Mouse (Mus musculus): ENCODE measurements at regions not wholly inside any gene's neighbourhood (a gene's known extent, or its start where the extent isn't known, plus 50 kb on each side); places are given as distances from the start of the nearest gene placed in this dataset.
A peak's percentile ranks its signal among the peaks of the same experiment; 100 is the strongest.

GRCm38 (mm10) chr3:42286471-42286870 is 544.1 kb downstream of the D3Ertd751e start:
- no peak for DNase-seq (ENCODE audit: low spot score in 2 of 2)

GRCm38 (mm10) chr3:42312424-42312823 is 570.0 kb downstream of the D3Ertd751e start:
- no peak for DNase-seq (ENCODE audit: low spot score in 2 of 2)

GRCm38 (mm10) chr3:42327708-42328107 is 585.3 kb downstream of the D3Ertd751e start:
- no peak for DNase-seq (ENCODE audit: low spot score in 2 of 2)

- DNase-seq (ENCODE audit: low spot score in 2 of 2), result peak; percentile 6 to 7
Measured at GRCm38 (mm10) chr3:42342806-42343205, 600.4 kb downstream of the D3Ertd751e start.

GRCm38 (mm10) chr3:42376785-42377184 is 634.4 kb downstream of the D3Ertd751e start:
- no peak for DNase-seq (ENCODE audit: low spot score in 2 of 2)

GRCm38 (mm10) chr3:42382151-42382550 is 639.7 kb downstream of the D3Ertd751e start:
- no peak for DNase-seq (ENCODE audit: low spot score in 2 of 2)

GRCm38 (mm10) chr3:42402716-42403115 is 660.3 kb downstream of the D3Ertd751e start:
- DNase-seq (ENCODE audit: low spot score in 2 of 2), result peak in 1 of 2 experiments; percentile 45

GRCm38 (mm10) chr3:42408958-42409633 is 666.7 kb downstream of the D3Ertd751e start:
- peak; percentile 17 to 80 for DNase-seq (ENCODE audit: low spot score in 2 of 2)

- no peak for DNase-seq (ENCODE audit: low spot score in 2 of 2)
Measured at GRCm38 (mm10) chr3:42427363-42427762, 685.0 kb downstream of the D3Ertd751e start.

GRCm38 (mm10) chr3:42449575-42449974 is 707.2 kb downstream of the D3Ertd751e start:
- no peak for DNase-seq (ENCODE audit: low spot score in 2 of 2)

- DNase-seq (ENCODE audit: low spot score in 2 of 2), result no peak
Measured at GRCm38 (mm10) chr3:42464353-42464752, 721.9 kb downstream of the D3Ertd751e start.

- DNase-seq (ENCODE audit: low spot score in 2 of 2), result no peak
Measured at GRCm38 (mm10) chr3:42467125-42467524, 724.7 kb downstream of the D3Ertd751e start.

GRCm38 (mm10) chr3:42514922-42515593 is 772.6 kb downstream of the D3Ertd751e start:
- DNase-seq (ENCODE audit: low spot score in 2 of 2), result no peak

- DNase-seq (ENCODE audit: low spot score in 2 of 2), result no peak
Measured at GRCm38 (mm10) chr3:42516286-42516685, 773.9 kb downstream of the D3Ertd751e start.

GRCm38 (mm10) chr3:42531397-42531796 is 789.0 kb downstream of the D3Ertd751e start:
- DNase-seq (ENCODE audit: low spot score in 2 of 2), result no peak

GRCm38 (mm10) chr3:42566731-42567130 is 824.3 kb downstream of the D3Ertd751e start:
- DNase-seq (ENCODE audit: low spot score in 2 of 2), result no peak

- peak in 1 of 2 experiments; percentile 18 for DNase-seq (ENCODE audit: low spot score in 2 of 2)
Measured at GRCm38 (mm10) chr3:42570364-42571024, 828.1 kb downstream of the D3Ertd751e start.

- DNase-seq (ENCODE audit: low spot score in 2 of 2), result no peak
Measured at GRCm38 (mm10) chr3:42571877-42572459, 829.6 kb downstream of the D3Ertd751e start.

- DNase-seq (ENCODE audit: low spot score in 2 of 2), result no peak
Measured at GRCm38 (mm10) chr3:42573155-42573554, 830.7 kb downstream of the D3Ertd751e start.

GRCm38 (mm10) chr3:42582311-42582710 is 839.9 kb downstream of the D3Ertd751e start:
- DNase-seq (ENCODE audit: low spot score in 2 of 2), result no peak

- DNase-seq (ENCODE audit: low spot score in 2 of 2), result no peak
Measured at GRCm38 (mm10) chr3:42587296-42587932, 845.0 kb downstream of the D3Ertd751e start.

Measured in layer of hippocampus, postnatal 14 days (tissue).